Mouse (Mus musculus) G1E-ER4 (cell line): ENCODE measurements around the gene Sgca. TPM values are rescaled to one million over a fixed set of nuclear protein-coding genes. Genes with fewer than 3 reads are reported as not detected.
A peak's percentile ranks its signal among the peaks of the same experiment; 100 is the strongest.

Source experiments
- GATA1 ChIP-seq: IDR thresholded peaks from one replicate; pipeline ENCODE4 v1.8.0; 2012; ENCODE audit warnings: low read length, inconsistent platforms
- polyA plus RNA-seq: library from polyadenylated mRNA; stranded (reverse); fragments of >175 nt; gene quantifications from 2 replicates; pipeline ENCODE4 v1.2.3, GENCODE M21; 2012

Sgca gene
- polyA plus RNA-seq = not detected in 2 replicates

DNA sequence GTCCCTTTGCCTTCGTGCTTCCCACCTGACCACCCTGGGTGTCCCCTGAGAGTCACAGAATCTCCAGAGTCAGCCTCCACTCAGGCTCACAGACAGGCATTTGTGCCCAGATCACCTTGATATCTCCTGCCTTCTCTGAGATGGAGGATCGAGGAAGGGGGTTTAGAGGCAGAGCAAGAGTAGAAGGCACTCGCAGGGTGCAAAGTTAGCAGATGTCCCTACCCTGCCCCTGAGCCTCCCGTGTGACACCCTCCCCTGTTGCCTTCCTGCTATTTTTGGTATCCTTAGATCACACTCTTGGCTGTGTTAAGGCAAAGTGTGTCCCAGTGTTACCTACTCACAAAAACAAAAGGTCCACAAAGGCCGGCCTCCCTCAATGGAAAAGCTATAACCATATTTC lies at the start of gene Sgca:
Sgca (minus strand) TSS at position 129 of the 400 bp plus-strand sequence.
- no peak for TF ChIP-seq GATA1

DNA sequence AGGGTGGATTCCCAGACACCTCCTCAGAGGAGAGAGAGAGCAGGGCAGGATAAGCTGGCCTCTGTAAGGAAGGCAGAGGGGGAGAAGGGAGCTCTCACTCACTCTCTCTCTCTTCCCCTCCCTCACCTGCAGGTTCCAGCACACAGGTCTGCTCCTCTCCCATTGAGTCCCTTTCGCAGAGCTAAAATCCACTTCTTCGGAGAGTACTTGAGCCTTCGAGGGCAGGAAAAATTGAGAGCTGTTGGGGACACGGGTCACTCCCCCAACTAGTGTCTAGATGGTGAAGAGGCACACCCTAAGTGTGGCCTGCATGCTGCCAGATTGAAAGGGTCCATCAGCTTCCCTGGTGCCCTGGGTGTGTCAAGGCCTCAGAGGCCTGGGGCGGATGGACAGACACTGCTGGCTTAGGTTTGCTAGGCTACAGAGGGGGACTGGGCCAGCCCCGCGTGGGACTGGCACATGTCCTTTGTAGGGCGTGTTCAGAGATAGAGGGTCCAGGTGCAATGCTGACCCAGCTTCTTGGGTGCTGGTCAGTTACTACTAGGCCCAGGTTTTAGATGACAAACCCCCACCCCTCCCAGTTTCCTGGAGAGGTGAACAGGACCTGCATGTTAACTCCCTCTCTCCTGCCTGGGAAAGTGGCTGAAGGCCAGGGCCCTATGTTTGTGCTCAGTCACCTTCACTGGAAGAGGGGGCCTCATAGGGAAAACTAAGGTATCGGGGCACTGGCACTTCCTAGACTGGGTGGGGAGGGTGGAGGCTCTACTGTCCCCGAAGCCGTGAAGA lies 49.3 kb upstream of the Sgca start:
- TF ChIP-seq GATA1 = no peak

DNA sequence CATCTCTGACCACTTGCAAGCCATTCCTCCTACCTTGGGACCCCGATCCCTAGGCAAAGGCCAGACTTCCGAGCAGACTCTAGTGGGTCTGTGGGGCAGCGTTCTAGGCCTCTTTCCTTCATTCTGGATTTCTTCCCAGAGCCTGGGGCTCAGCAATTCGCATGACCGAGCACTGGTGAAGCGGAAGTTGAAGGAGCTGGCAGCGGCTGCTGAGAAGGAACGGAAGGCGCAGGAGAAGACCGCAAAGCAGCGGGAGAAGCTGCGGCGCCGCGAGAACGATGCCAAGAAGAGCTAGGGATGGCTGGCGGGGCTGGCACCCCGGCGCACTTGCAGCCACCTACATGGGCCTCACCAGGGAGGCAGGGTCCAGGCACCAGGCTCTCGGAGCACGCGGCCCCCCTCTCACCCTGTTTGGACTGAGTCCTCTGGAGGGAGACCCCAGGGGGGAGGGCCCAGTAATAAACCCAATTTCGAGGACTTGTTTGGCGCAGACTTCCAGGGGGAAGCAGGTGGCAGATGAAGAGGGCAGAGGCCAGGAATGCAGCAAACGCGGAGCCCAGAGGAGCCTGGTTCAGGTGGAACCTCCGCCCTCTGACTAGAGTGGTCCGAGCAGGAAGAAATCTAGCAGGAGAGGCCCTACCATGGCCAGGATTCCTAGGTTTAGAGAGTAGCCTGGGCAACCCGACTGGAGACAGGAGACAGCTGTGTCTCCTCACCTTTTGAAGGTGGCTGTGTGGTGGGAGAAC lies 48.5 kb upstream of the Sgca start:
- no peak for TF ChIP-seq GATA1

- no peak for TF ChIP-seq GATA1
Observed at GRCm38 (mm10) chr11:95023481-95023880, 47.4 kb upstream of the Sgca start.

DNA sequence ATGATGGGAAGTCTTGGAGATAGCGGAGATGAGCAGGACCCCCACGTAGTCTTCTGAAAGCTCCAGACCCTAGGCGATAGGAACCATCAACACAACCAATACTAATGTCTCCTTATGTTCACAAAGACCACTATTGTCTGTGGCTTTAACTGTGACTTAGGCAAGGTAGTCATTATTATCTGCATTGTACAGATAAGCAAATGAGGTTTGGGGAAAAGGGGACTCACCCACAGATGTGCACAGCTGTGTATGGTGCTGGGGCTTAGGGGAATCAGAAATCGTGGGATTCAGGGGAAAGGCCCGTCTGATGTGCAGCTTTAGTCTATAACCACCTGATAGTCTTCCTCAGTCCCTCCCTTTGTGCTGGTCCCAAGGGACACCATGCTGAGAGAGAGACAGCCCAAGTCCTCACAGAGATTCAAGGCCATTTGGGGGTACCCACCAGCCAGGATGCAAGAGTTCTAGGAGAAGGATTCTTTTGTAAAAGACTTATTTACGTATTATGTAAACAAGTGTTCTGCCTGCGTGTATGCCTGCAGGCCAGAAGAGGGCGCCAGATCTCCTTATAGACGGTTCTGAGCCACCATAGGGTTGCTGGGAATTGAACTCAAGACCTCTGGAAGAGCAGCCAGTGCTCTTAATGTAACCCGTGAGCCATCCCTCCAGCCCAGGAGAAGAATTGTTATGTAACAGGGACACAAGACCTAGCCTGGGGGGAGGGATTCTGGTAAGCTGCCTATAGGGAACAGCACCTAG lies 46.3 kb upstream of the Sgca start:
- no peak for TF ChIP-seq GATA1

GRCm38 (mm10) chr11:95015484-95015883 lies 39.4 kb upstream of the Sgca start:
- TF ChIP-seq GATA1 = no peak

DNA sequence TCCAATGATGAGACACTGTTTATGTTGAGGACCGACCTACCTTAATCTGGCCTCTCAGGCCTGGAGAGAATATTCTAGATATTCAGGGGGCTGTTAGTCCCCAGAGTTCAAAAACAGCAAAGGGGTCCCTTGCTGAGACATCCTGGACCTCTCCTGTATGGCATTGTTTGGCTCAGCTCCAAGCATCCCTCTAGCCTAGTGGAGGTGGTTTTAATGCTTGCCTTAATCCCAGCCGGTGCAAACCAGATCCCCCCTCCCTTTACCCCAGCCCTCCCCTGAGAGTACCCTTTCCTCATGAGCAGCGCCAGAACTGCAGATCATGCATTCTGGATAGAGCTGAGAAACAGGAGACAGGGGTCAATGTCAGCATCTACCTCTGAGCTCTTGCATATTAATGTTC lies 36.4 kb upstream of the Sgca start:
- TF ChIP-seq GATA1 = no peak

DNA sequence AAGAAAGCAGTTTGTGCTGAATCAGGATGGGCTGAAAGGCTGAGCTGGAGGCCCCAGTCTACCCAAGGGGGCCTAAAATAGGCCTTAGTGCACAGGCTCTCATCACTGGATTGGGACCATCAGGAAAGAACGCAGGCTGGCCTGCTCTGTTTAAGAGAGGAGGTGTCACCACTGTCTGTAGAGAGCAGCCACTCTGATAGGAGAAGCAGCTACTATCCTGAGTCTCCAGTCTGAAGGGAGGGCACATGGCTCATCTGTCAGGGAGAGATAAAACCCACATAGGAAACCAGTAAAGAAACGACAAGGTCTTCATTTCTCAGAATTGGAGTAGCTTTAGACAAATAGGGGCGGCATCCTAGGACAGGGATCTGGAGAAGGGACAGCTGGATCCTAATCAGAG lies 35.9 kb upstream of the Sgca start:
- peak; percentile 99 for TF ChIP-seq GATA1

DNA sequence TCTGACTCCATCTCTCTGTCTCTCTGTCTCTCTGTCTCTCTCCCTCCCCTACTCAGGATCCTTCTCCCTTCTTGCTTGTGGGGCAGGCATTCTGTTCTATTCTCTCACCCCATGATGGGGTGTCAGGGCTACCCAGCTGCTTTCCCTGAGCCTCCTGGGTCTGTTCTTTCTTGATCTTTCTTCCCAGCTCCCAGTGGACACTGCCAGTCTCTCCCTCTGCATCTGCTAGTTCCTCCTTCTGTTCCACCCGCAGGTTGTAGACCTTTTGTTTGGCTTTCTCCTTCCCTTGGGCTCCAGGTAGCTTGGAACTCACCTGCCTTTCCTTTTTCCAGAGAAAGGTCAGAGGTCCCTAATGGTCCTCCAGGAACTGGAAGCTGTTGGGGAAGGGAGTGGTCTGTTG lies 35.3 kb upstream of the Sgca start:
- TF ChIP-seq GATA1 = no peak

DNA sequence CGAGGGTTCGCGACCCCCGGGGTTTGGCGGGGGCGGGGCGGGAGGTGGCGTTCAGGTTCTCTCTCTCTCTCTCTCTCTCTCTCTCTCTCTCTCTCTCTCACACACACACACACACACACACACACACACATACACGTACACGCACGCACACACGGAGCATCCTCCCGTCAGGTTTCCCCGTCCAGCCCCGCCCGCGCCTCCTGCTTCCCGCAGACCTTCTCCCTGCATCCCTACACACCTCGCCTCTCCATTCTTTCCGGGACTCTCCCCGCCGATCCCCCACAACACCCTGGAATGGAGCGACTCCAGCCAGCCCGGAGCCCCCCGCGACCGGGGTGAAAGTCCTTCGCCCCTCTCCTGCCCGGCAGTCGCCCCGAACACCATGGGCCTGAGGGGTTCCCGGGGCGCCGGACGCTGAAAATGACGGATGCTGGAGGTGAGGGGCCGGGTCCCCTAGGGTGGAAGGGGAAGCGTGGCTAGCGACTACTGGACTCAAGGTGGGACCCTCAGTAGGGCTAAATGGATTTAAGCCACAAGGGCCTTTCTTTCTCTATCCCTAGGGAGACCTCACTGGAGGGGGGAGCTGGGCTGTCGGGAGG lies 34.1 kb upstream of the Sgca start:
- no peak for TF ChIP-seq GATA1

DNA sequence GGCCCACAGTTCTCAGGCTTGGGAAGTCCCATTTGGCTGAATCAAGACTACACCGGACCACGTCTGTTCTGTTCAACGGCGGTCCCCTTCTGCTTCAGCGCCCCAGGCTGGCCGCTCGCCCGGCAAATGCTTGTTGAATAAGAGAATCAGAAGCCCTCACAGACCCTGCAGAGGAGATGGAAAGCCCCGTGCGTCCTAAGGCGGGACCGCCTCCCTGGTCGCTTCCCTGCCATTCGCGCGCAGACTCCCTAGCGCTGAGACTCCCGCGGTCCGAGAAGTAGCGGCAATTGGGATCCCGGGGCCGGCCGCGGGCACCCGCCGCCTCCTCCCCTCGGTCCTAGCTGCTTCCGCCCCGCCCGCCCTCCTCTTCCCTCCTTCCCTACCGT lies 33.5 kb upstream of the Sgca start, which contains the start of gene Samd14:
Samd14 (plus strand) TSS at position 251 of the 386 bp plus-strand sequence.
- no peak for TF ChIP-seq GATA1

GRCm38 (mm10) chr11:95008661-95009628 lies 32.8 kb upstream of the Sgca start:
- no peak for TF ChIP-seq GATA1

GRCm38 (mm10) chr11:95007418-95007817 lies 31.3 kb upstream of the Sgca start:
- no peak for TF ChIP-seq GATA1

DNA sequence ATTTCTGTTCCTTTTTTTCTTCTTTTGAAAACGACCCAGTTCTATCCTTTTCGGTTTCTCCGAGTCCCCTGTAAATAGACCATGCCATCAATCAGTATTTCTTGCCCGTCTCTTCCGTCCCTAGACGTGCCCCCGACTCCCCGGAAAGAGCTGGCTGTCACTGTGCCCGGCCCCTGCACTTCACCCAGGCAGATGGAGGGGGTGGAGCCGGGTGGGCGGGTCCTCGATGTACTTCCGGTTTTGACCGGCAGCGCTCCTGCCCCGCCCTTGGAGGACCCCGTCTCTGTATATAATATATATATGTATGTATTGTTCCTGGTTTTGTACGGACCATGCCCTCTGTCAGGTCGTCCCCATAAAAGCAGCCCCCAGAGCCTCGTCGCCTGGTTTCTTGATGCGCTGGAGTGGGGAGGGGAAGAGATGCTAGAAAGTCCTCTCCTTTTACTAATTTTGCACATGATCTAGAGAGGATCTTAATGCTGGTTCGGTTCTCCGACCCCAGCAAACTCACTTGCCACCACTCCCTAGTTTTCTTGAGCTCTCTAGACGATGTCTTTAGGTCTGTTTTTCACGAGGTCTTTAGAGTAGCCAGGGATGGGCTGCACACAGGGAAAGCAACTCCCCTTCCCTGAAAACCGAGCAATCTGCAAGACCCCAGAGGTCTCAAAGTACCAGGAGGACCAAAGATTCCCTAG lies 30.5 kb upstream of the Sgca start:
- TF ChIP-seq GATA1 = no peak
